Mouse (Mus musculus): ENCODE results near the gene Cd19. TPM values are rescaled to one million over a fixed set of nuclear protein-coding genes. Genes with fewer than 3 reads are reported as not detected.

Gene Cd19
- 3.8 and 5.0 TPM in 2 replicates for polyA plus RNA-seq (2012; rRNA removed)

GRCm38 (mm10) chr7:126414725-126415124 lies at the start of gene Cd19:
Gene Cd19, minus strand, starts transcription at chr7:126414889.

DNA sequence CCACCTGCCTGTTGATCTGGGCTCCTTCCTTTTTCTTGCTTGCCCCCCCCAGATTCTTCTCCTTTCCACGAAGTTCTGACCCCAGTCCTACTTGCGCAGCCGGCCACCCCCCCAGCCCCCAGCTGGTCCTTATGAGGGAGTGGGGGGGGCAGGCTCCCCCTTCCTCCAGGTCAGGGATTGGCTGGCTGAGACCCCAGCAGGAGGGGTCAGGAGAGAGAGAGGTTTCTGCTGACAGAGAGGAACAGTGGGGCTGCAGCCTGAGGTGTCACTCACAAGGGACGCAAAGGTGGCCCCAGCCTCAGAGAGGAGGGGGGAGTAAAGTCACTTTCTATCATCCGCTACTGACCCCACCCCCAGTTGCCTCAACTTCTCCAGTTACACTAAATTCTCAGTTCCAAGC lies 48.3 kb upstream of the Cd19 start, which contains the start of gene Atp2a1:
Atp2a1 (minus strand) TSS at position 105 of the 400 bp plus-strand sequence.

GRCm38 (mm10) chr7:126428631-126429502 lies 14.2 kb upstream of the Cd19 start, which contains the start of gene Rabep2:
Gene Rabep2, plus strand, starts transcription at chr7:126428759.

GRCm38 (mm10) chr7:126396298-126397119 lies 18.2 kb downstream of the Cd19 start, which contains the start of gene Nfatc2ip:
Gene Nfatc2ip, minus strand, starts transcription at chr7:126396737.

GRCm38 (mm10) chr7:126377278-126378158 lies 37.2 kb downstream of the Cd19 start, which contains the start of gene Spns1:
Gene Spns1, minus strand, starts transcription at chr7:126377450.

GRCm38 (mm10) chr7:126369393-126369792 lies 45.3 kb downstream of the Cd19 start, which contains the start of gene Lat:
Gene Lat, minus strand, starts transcription at chr7:126369570.

Other genes starting within 250 kb of the Cd19 start
- gene Xpo6, start 214.4 kb downstream of the Cd19 start, polyA plus RNA-seq (2012; rRNA removed), result 118 and 143 TPM in 2 replicates
- 16.6 and 16.8 TPM in 2 replicates for gene Sbk1, start 142.3 kb downstream of the Cd19 start, polyA plus RNA-seq (2012; rRNA removed)
- gene Lat, start 45.3 kb downstream of the Cd19 start, polyA plus RNA-seq (2012; rRNA removed), result 5.2 and 7.9 TPM in 2 replicates
- gene Spns1, start 37.4 kb downstream of the Cd19 start, polyA plus RNA-seq (2012; rRNA removed), result 118 and 182 TPM in 2 replicates
- gene Nfatc2ip, start 18.2 kb downstream of the Cd19 start, polyA plus RNA-seq (2012; rRNA removed), result 4.3 and 5.7 TPM in 2 replicates
- 35.6 and 37.0 TPM in 2 replicates for gene Rabep2, start 13.9 kb upstream of the Cd19 start, polyA plus RNA-seq (2012; rRNA removed)
- gene Atp2a1, start 48.2 kb upstream of the Cd19 start, polyA plus RNA-seq (2012; rRNA removed), result 0.32 TPM in 1 of 2 replicates, not detected in the other
- 60.3 and 67.9 TPM in 2 replicates for gene Sh2b1, start 60.5 kb upstream of the Cd19 start, polyA plus RNA-seq (2012; rRNA removed)
- gene Tufm, start 72.5 kb upstream of the Cd19 start, polyA plus RNA-seq (2012; rRNA removed), result 145 and 155 TPM in 2 replicates
- 213 and 246 TPM in 2 replicates for gene Atxn2l, start 88.5 kb upstream of the Cd19 start, polyA plus RNA-seq (2012; rRNA removed)
- gene Eif3c, start 151.5 kb upstream of the Cd19 start, polyA plus RNA-seq (2012; rRNA removed), result 88.8 and 109 TPM in 2 replicates
- 2.0 and 2.6 TPM in 2 replicates for gene Apobr, start 170.1 kb upstream of the Cd19 start, polyA plus RNA-seq (2012; rRNA removed)
- gene Cln3, start 170.9 kb upstream of the Cd19 start, polyA plus RNA-seq (2012; rRNA removed), result 87.2 and 116 TPM in 2 replicates
- gene Il27, start 180.1 kb upstream of the Cd19 start, polyA plus RNA-seq (2012; rRNA removed), result 0.15 TPM in 1 of 2 replicates, not detected in the other
- gene Nupr1, start 216.0 kb upstream of the Cd19 start, polyA plus RNA-seq (2012; rRNA removed), result 137 and 141 TPM in 2 replicates
- gene Sgf29, start 234.4 kb upstream of the Cd19 start, polyA plus RNA-seq (2012; rRNA removed), result 61.1 and 76.7 TPM in 2 replicates